Mouse (Mus musculus): Measurements from ENCODE around the gene 2510039O18Rik.
A peak's percentile ranks its signal among the peaks of the same experiment; 100 is the strongest.

- TF ChIP-seq CTCF (IDR thresholded peaks at IDR 0.05) (no peak), POLR2A (IDR thresholded peaks at IDR 0.05; ENCODE audit: insufficient read depth, low read depth, low read length) (peak; percentile 38; the same call in 1 of the 2 replicates)
Observed at GRCm38 (mm10) chr4:147938148-147939096, 2.3 kb upstream of the 2510039O18Rik start.

Data from heart, adult 2 months (tissue).